Mouse (Mus musculus): ENCODE measurements around the gene Gbp7. TPM values are rescaled to one million over a fixed set of nuclear protein-coding genes. Genes with fewer than 3 reads are reported as not detected.

The Gbp7 gene
- polyA plus RNA-seq, 1 experiment from 2014 or later: 1.3 TPM

GRCm38 (mm10) chr3:142578342-142578741 lies 48.2 kb downstream of the Gbp7 start:
- WGBS: 89% methylated on average over 4 of the region's 4 CpGs
- no peak overlapping the region for H3K4me3 ChIP-seq

DNA sequence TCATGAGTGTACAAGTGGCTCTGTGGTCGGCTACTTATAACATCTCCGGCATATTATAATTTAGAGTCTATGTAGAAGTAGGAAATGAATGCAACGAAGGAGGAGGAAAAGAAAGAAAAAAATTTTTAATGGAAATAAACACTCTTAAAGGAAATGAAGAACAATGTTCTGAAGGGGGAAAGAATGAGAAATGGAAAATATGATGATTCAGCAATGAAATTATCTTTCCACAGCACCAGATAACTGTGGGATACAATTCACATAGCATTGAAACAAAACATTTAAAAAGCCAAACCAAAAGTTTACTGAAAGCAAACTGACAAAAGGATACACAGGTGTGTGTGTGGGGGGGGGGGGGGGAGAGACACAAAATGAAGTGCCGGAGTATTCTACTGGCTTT lies 52.9 kb downstream of the Gbp7 start:
- no peaks in the 10 kb centered on the region for H3K4me1 ChIP-seq (replicated peaks)
- no peak for DNase-seq (ENCODE audit: low spot score)
- H3K9me3 ChIP-seq: no peaks in the 10 kb centered on the region
- 93% methylated on average over 4 of the region's 4 CpGs for WGBS
- no peak overlapping the region for H3K27ac ChIP-seq
- no peaks in the 10 kb centered on the region for H3K36me3 ChIP-seq
- H3K4me3 ChIP-seq: no peak overlapping the region
- H3K27me3 ChIP-seq (ENCODE audit: insufficient read depth, poor library complexity, severe bottlenecking): no peaks in the 10 kb centered on the region

More at GRCm38 (mm10) chr3:142578342-142578741, 48.2 kb downstream of the Gbp7 start:
- no peak for DNase-seq (ENCODE audit: low spot score)
- Histone ChIP-seq H3K36me3 (no peaks in the 10 kb centered on the region), H3K4me1 (replicated peaks) (no peaks in the 10 kb centered on the region), H3K27ac (no peak overlapping the region), H3K27me3 (ENCODE audit: insufficient read depth, poor library complexity, severe bottlenecking) (no peaks in the 10 kb centered on the region), H3K9me3 (no peaks in the 10 kb centered on the region)

GRCm38 (mm10) chr3:142587386-142587785 lies 57.2 kb downstream of the Gbp7 start:
- no peak overlapping the region for H3K27ac ChIP-seq
- no peaks in the 10 kb centered on the region for H3K9me3 ChIP-seq
- H3K27me3 ChIP-seq (ENCODE audit: insufficient read depth, poor library complexity, severe bottlenecking): no peaks in the 10 kb centered on the region
- H3K4me3 ChIP-seq: no peak overlapping the region
- no peak for DNase-seq (ENCODE audit: low spot score)
- no peaks in the 10 kb centered on the region for H3K36me3 ChIP-seq
- H3K4me1 ChIP-seq (replicated peaks): no peaks in the 10 kb centered on the region

GRCm38 (mm10) chr3:142588888-142589287 lies 58.7 kb downstream of the Gbp7 start:
- no peaks in the 10 kb centered on the region for H3K27me3 ChIP-seq (ENCODE audit: insufficient read depth, poor library complexity, severe bottlenecking)
- H3K9me3 ChIP-seq: no peaks in the 10 kb centered on the region
- H3K36me3 ChIP-seq: no peaks in the 10 kb centered on the region
- H3K4me3 ChIP-seq: no peak overlapping the region
- 87% methylated on average over 2 of the region's 2 CpGs for WGBS
- no peak for DNase-seq (ENCODE audit: low spot score)
- no peaks in the 10 kb centered on the region for H3K4me1 ChIP-seq (replicated peaks)
- no peak overlapping the region for H3K27ac ChIP-seq

DNA sequence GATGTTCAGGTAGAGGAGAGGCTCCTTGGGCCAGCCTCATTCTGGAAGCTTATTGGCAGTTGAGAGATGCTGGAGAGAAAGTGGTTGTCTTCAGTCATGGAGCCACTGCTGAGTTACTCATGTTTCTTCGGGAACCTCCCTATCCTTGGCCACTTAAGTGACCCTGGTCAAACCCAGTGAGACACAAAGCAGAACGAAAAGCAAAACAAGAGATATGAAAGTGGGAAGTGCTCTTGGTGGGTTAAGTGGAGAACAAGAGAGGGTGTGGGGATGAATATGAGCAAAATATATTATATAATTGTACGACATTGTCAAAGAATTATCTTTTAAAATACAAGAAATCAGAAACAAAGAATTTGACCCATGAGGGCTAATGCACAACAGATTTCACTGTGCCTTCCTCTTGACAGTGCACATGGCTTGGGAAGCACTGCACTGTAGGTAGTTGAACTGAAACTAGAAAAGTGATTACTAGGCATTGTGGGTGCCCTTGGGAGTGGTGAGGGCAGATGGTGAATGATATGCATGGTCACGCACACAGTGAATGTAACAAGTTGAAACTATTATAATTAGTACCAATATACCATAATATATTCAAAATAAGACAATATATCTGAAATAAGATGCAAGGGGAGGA lies 60.4 kb downstream of the Gbp7 start:
- no peaks in the 10 kb centered on the region for H3K9me3 ChIP-seq
- DNase-seq (ENCODE audit: low spot score): no peak
- H3K36me3 ChIP-seq: no peaks in the 10 kb centered on the region
- no peak overlapping the region for H3K4me3 ChIP-seq
- H3K4me1 ChIP-seq (replicated peaks): no peaks in the 10 kb centered on the region
- H3K27me3 ChIP-seq (ENCODE audit: insufficient read depth, poor library complexity, severe bottlenecking): no peaks in the 10 kb centered on the region
- H3K27ac ChIP-seq: no peak overlapping the region
- 86% methylated on average over 4 of the region's 4 CpGs for WGBS

- H3K27ac ChIP-seq: no peak within 1 kb of the TSS
- no peaks in the 10 kb centered on the region for H3K27me3 ChIP-seq (ENCODE audit: insufficient read depth, poor library complexity, severe bottlenecking)
- H3K36me3 ChIP-seq: no peaks in the 10 kb centered on the region
- H3K4me3 ChIP-seq: no peak within 1 kb of the TSS
- no peak for DNase-seq (ENCODE audit: low spot score)
- no peaks in the 10 kb centered on the region for H3K9me3 ChIP-seq
- no peaks in the 10 kb centered on the region for H3K4me1 ChIP-seq (replicated peaks)
- 86% methylated on average over 1 of the region's 1 CpGs for WGBS
Measured at GRCm38 (mm10) chr3:142594547-142594946, 64.4 kb downstream of the Gbp7 start, which contains the start of gene Gbp2b. TSS of gene Gbp2b (plus strand) at chr3:142594847.

- Histone ChIP-seq H3K27ac (no peak overlapping the region), H3K36me3 (no peaks in the 10 kb centered on the region), H3K4me1 (replicated peaks) (no peaks in the 10 kb centered on the region), H3K27me3 (ENCODE audit: insufficient read depth, poor library complexity, severe bottlenecking) (no peaks in the 10 kb centered on the region), H3K4me3 (no peak overlapping the region), H3K9me3 (no peaks in the 10 kb centered on the region)
- no peak for DNase-seq (ENCODE audit: low spot score)
- 81% methylated on average over 3 of the region's 3 CpGs for WGBS
Measured at GRCm38 (mm10) chr3:142597923-142598322, 67.8 kb downstream of the Gbp7 start.

Other genes with a start within 250 kb of the Gbp7 start
- gene Pdlim5, start 134.6 kb upstream of the Gbp7 start, polyA plus RNA-seq (2016; fragmentation: Nextera tagmentation; extraction: Ambion mirVana): 14.6 and 19.3 TPM in 2 replicates
- 0.07 TPM in 1 of 2 replicates, not detected in the other for gene Gbp5, start 36.4 kb upstream of the Gbp7 start, polyA plus RNA-seq (2016; fragmentation: Nextera tagmentation; extraction: Ambion mirVana)
- gene Gbp3, start 29.7 kb downstream of the Gbp7 start, polyA plus RNA-seq (2016; fragmentation: Nextera tagmentation; extraction: Ambion mirVana): 0.16 and 0.54 TPM in 2 replicates
- gene Gbp2b, start 64.5 kb downstream of the Gbp7 start, polyA plus RNA-seq (2016; fragmentation: Nextera tagmentation; extraction: Ambion mirVana): not detected in 2 replicates
- gene Gbp2, start 90.3 kb downstream of the Gbp7 start, polyA plus RNA-seq (2016; fragmentation: Nextera tagmentation; extraction: Ambion mirVana): 0.06 and 0.17 TPM in 2 replicates
- gene Kyat3, start 170.7 kb downstream of the Gbp7 start, polyA plus RNA-seq (2016; fragmentation: Nextera tagmentation; extraction: Ambion mirVana): 9.0 and 10.2 TPM in 2 replicates
- gene Gtf2b, start 234.7 kb downstream of the Gbp7 start, polyA plus RNA-seq (2016; fragmentation: Nextera tagmentation; extraction: Ambion mirVana): 91.5 and 97.8 TPM in 2 replicates

Data from hindbrain, embryonic 10.5 days (tissue).